Mouse (Mus musculus) ovary, postnatal 10 days (tissue): Measurements from ENCODE around the gene Krt80.

ENCODE experiments used
- DNase-seq: peaks from one replicate; pipeline ENCODE4 v3.0.0; 2022; ENCODE audit warnings: low spot score

The Krt80 gene

GRCm38 (mm10) chr15:101370101-101370911 lies at the start of gene Krt80:
Gene Krt80 (minus strand): TSS chr15:101370162.
- peak; percentile 50 for DNase-seq

DNA sequence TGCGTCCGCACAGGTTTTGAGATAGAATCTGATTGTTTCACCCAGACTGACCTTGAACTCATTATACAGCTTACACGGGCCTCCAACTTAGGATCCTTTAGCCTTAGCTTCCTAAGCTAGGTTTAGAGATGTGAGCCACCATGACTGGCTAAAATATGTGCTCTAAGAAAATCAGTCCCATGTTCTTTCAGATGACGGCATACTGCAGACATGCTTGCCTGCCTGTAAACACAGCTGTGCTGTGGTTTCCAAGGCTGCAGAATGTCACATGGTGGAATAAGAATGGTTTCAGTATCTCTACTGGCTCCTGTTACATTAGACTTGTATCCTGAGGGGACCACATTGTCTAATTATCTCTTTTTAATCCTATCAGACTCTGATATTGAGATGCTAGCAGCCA lies 49.0 kb upstream of the Krt80 start:
- DNase-seq, result no peak

GRCm38 (mm10) chr15:101414807-101415565 lies 45.0 kb upstream of the Krt80 start:
- no peak for DNase-seq

DNA sequence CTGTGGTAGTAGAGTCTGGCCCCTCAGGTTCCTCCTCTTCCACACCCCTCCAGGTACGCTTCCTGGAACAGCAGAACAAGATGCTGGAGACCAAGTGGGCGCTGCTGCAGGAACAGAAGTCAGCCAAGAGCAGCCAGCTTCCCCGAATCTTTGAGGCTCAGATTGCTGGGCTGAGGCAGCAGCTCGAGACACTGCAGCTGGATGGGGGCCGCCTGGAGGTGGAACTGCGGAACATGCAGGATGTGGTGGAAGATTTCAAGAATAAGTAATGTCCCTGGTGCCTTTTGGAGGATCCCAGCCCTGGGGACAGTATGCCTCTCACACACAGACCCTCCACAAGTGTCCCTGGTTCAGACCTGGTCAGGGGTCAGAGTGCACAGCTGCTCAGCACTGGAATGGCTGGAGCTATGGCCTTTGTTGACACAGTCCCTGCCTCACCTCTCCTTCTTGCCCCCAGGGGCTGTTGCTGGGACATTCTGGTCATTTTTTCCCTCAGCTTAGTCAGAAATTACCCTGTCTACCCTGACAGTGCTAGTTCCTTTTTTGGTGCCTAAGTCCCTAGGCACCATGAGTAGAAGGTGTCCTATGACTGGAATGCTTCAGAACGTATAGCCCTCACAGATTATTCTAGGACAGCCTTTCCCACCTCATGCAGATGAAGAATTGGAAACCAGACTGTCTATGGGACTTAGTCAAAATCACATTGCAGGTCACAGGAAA lies 44.1 kb upstream of the Krt80 start:
- no peak for DNase-seq

DNA sequence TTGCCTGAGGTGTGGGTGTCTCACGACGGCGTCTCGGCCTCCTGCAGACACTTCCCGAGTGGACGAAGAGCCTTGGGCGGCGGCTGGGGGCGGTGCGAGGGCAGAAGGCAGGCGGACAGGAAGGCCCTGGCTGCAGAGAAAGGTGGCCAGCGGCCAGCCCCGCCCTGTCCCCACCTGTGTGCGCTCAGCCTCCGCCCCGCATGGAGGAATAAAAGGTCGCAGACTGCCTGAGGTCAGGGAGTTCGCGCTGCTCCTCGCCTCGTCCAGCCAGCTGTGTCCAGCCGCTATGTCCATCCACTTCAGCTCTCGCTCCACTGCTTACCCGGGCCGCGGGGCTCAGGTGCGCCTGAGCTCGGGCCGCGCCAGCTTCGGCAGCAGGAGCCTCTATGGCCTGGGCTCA lies 42.2 kb upstream of the Krt80 start:
- peak; percentile 28 for DNase-seq

- DNase-seq, result no peak
These were observed 40.8 kb upstream of the Krt80 start, which contains the start of gene Krt7 for GRCm38 (mm10) chr15:101410775-101411174. Gene Krt7 (plus strand): TSS chr15:101411043.

- no peak for DNase-seq
These were observed 28.3 kb upstream of the Krt80 start for GRCm38 (mm10) chr15:101398269-101398668.

DNA sequence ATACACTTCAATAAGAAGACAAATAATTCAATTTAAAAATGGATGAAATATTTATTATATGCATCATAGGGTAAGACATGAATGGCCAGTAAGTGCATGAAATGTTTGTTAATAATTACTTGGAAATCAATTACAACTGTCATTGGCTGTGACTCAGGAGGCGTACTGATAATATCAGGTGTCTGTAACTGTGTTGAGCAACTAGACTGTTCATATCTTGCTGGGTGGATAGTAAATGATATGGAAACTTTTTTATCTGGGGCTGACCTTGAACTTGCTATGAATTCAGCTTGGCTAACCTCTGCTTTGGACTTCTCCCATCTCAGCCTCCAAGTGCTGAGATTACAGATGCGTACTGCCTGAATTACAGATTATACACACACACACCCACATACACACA lies 27.7 kb upstream of the Krt80 start:
- DNase-seq, result no peak

DNA sequence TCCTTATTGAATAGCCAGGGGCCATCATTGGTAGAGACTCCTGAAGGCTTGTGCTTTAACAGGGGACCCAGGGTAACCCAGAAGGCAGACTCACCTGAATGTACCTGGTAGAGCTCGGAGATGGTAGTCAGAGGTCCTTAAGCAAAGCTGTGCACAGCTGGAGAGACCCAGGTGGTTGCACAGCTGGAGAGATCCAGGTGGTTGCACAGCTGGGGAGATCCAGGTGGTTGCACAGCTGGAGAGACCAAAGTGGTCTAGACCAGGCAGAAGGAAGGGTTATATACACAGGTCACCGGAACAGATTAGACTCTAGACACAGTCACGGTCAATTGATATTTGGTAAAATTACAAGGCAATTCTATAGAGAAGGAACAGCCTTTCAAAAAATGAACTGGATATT lies 27.0 kb upstream of the Krt80 start:
- no peak for DNase-seq

GRCm38 (mm10) chr15:101396466-101396865 lies 26.5 kb upstream of the Krt80 start:
- no peak for DNase-seq

DNA sequence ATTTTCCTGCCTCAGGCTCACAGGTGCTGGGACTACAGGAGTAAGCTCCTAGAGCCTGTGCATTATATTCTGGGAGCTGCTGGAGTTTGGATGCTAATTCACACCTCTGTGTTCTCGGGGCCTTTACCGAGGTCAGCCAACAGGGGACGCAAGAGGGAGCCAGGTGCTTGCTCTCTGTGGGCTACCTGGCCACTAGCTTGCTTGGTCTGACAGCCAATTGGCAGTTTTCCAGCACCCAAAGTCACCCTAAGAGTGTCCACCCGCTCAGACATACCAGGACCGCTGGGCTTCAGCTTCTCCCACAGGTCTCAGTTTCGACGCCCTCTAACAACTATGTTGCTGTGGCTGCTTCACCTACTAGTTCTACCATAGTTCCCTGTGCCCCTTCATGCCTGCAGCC lies 24.9 kb upstream of the Krt80 start:
- no peak for DNase-seq

GRCm38 (mm10) chr15:101392251-101392650 lies 22.3 kb upstream of the Krt80 start:
- no peak for DNase-seq

DNA sequence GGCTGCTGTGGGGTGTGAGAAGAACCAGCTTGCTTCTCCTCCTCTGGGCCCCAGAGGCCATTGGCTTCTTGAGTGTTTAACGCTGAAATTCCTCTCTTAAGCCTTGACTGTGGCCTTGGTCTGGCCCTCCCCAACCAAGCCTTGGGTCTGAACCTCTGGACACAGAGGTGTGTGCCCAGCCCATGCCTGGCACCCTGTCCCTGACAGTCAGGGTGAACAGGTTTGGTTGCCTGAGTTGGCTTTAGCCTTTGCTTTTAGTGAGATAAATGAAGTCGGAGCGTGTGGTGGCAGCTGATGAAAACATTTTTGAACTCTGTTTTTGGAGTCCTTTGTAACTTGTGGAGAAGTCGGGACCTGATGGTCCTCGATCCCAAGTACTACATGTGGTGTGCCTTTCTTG lies 20.2 kb upstream of the Krt80 start:
- no peak for DNase-seq

DNA sequence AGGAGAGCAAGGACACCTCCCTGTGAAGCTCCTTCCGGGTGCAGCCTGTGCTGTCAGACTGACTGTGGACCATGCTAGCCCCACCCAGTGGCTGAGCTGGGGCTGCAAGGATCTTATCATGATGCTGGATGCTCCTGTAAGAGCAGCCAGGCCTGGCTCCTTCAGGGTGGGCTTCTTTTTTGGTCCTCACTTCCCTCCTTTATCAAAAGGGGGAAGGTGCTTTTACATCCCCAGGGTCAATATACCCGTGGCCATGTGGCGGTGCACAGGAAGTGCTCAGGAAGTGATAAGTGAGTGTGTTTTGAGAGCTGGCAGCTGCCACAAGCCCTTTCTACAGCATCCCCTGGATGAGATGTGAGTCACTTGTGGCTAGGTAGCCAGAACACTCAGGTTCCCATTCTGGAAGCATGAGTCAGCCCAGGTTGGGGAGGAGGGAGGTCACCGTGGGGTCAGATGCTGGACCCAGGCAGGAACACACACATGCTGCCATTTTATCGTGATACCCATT lies 18.1 kb upstream of the Krt80 start:
- no peak for DNase-seq

GRCm38 (mm10) chr15:101387176-101387575 lies 17.2 kb upstream of the Krt80 start:
- no peak for DNase-seq

DNA sequence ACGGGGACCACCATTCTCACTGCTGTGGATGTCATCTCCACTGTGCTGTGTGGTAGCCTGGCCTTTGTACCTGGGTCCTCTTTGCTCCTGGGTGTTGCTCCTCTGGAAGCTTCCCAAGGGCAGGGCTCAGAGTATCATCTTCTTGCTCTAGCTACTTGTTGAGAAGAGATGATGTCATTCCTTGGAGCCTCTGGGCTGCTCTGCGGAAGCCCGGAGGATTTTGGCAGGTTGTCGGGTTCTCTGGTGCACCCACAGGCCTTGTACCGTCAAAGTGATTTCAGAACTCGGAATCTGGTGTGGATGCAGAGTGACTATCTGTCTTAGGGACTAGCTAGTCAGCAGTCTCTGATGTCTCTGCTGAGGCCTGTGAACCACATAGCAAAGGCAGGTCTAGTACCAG lies 15.1 kb upstream of the Krt80 start:
- DNase-seq, result no peak

GRCm38 (mm10) chr15:101384610-101385009 lies 14.6 kb upstream of the Krt80 start:
- no peak for DNase-seq

DNA sequence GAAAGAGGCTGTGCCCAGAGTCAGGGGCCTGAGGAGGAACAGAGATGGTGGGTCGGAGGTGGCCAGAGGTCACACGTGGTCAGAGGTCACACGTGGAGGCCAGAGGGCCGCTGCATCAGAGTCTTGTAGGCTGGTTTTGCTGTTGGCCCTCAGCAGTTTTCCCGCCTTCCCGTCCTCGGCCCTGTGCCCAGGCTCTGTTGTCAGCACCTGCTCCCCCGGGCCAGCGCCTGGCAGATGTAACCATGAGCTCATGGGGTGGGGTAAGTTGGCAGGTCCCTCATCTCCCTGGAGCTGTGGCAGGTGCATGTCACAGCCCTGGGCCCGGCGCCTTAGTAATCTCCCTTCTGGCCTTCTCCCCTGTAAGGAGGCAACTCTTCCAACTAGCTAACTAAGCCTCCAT lies 12.8 kb upstream of the Krt80 start:
- no peak for DNase-seq

GRCm38 (mm10) chr15:101381758-101382157 lies 11.8 kb upstream of the Krt80 start:
- DNase-seq, result no peak

DNA sequence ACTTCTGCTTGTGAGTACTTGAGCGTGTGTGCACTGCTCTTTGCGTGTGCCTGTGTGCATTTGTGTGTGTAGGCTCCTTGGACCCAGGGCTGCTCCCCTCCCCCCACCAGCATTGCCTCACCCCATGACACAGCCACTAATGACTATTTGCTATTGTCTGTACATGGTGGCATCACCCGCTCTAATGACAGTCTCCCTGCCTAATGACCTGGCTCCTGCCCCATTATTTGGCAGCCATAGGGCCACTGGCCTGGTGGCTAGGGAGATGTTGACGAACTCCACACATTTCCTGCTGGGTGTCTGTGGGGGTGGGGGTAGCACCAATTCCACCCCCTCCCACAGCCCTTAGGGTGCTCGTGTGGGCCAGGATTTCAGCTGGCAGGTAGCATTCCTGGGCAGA lies 8.7 kb upstream of the Krt80 start:
- no peak for DNase-seq

GRCm38 (mm10) chr15:101376776-101377061 lies 6.8 kb upstream of the Krt80 start:
- DNase-seq, result no peak

DNA sequence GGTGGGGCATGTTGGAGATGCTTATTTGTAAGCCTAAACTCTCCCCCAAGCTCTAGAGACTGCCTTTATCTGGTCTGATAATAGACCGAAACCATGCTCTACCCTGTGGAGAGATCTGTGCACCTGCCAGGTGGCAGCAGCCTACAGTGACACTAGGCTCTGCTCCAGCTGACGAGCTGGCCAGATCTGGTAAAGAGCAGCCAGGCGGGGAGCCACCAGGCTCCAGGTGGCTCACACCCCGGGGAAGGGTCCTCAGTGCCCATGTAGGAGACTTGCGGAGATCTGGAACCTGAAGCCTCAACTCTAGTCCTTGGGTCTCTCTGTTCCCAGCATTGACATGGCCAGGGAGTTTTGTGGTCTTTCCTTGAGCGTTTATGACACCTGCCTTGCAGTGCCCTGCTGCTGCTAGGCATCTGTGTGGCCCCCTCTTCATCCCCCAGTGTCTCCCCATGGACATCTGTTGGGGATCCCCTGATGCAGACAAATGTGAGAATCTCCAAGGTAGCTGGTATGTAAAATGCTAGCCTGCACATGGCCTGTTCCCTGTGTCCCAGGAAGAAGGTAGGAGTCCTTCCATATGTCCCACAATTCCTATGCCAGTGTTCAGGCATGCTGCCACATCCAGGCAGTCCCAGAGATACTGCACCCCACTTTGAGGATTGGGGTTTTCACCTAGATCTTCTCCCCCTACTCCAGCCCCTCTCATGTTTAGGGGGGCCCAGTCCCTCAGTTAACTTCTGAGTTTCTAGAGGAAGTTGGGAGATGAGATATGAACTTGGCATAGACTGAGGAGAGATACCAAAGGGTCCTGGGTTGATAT lies 6.2 kb upstream of the Krt80 start:
- DNase-seq, result no peak
